Mouse (Mus musculus): Measurements from ENCODE around the gene Ttyh1. TPM values are rescaled to one million over a fixed set of nuclear protein-coding genes. Genes with fewer than 3 reads are reported as not detected.

The Ttyh1 gene
- 162 and 238 TPM in 2 replicates for polyA plus RNA-seq (2012; ENCODE audit: insufficient read depth, insufficient read length, low replicate concordance, missing spikeins)

GRCm38 (mm10) chr7:4119344-4119902 is at the start of gene Ttyh1:
TSS of gene Ttyh1 (plus strand) at chr7:4119408.
- TF ChIP-seq POLR2A (IDR thresholded peaks at IDR 0.05; ENCODE audit: insufficient read depth, low read depth, low read length) (peak; percentile 37; the same call in 1 of the 2 replicates), CTCF (IDR thresholded peaks at IDR 0.05; ENCODE audit: insufficient read depth, low read depth, low read length) (peak; percentile 92)
- Histone ChIP-seq H3K4me1 (ENCODE audit: control insufficient read depth, insufficient read depth, low read length) (peaks cover 19% of the 10 kb centered on the region), H3K4me3 (ENCODE audit: insufficient read depth, low read depth, low read length) (peak within 1 kb of the TSS; percentile 80), H3K27ac (ENCODE audit: insufficient read depth, low read depth, low read length) (peak within 1 kb of the TSS; percentile 97)
- 1% methylated on average over 36 of the region's 37 CpGs for WGBS

DNA sequence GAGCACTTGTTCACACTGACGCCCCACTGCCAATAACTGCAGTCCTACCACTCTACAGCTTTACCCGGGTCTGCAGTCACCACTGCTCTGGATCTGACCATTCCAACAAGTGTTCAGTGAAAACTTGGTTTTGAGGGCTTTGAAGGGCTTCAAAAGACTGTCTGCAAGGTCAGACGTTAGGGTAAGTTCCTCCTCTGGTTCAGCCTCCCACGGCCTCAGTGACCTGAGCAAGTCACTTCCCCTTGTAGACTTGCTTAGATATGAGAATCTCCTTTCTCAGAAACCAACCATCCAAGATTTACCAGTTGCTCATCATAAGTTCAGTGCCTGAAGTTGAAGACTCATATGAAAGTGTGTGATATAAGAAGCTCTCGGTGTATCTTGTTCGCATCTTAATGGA is 48.1 kb upstream of the Ttyh1 start:
- H3K4me3 ChIP-seq (ENCODE audit: insufficient read depth, low read depth, low read length) = no peak overlapping the region
- TF ChIP-seq CTCF (IDR thresholded peaks at IDR 0.05; ENCODE audit: insufficient read depth, low read depth, low read length) (no peak), POLR2A (IDR thresholded peaks at IDR 0.05; ENCODE audit: insufficient read depth, low read depth, low read length) (no peak)
- no peak overlapping the region for H3K27ac ChIP-seq (ENCODE audit: insufficient read depth, low read depth, low read length)
- WGBS = 91% methylated on average over 6 of the region's 6 CpGs
- no peaks in the 10 kb centered on the region for H3K4me1 ChIP-seq (ENCODE audit: control insufficient read depth, insufficient read depth, low read length)

DNA sequence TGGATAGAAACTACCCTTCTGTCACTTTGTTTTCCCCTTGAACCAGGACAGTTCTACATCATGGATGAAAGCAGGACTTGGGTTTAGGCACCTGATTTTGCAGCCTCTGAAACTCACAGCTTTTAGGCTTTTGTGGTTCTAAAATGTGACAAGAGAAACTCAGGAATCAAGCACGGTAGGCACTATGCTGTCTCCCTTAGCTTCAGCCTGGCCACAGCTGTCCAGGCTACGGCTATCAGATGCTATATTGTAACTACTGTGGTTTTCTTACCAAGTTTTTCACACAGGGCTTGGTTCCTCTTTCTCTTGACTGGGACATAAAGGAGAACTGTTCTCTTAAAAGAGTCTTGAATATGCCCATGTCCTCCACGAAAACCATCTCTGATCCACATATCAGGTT is 46.1 kb upstream of the Ttyh1 start:
- no peak overlapping the region for H3K27ac ChIP-seq (ENCODE audit: insufficient read depth, low read depth, low read length)
- no peak for TF ChIP-seq CTCF (IDR thresholded peaks at IDR 0.05; ENCODE audit: insufficient read depth, low read depth, low read length)
- no peak for TF ChIP-seq POLR2A (IDR thresholded peaks at IDR 0.05; ENCODE audit: insufficient read depth, low read depth, low read length)
- no peaks in the 10 kb centered on the region for H3K4me1 ChIP-seq (ENCODE audit: control insufficient read depth, insufficient read depth, low read length)
- 83% methylated on average over 3 of the region's 3 CpGs for WGBS
- H3K4me3 ChIP-seq (ENCODE audit: insufficient read depth, low read depth, low read length) = no peak overlapping the region

DNA sequence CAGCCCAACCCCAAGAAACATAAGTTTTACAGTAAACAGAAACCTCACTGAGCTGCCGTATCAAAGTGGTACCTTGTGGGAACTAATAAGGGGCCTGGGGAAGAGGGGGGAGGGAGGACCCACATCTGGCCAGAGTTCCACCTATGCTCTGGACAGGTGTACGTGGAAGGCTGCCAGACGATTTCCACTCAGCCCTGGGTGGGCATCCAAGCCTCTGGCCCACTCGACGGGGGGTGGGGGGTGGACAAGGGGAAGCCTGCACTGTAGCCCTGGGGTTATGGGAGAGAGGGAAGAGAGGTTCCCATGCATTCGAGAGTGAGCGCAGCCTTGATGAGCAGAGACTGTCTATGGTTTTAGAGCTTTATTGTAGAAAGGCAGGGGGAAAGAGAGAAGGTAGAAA is 39.7 kb upstream of the Ttyh1 start:
- H3K27ac ChIP-seq (ENCODE audit: insufficient read depth, low read depth, low read length) = no peak overlapping the region
- H3K4me3 ChIP-seq (ENCODE audit: insufficient read depth, low read depth, low read length) = no peak overlapping the region
- H3K4me1 ChIP-seq (ENCODE audit: control insufficient read depth, insufficient read depth, low read length) = no peaks in the 10 kb centered on the region
- no peak for TF ChIP-seq POLR2A (IDR thresholded peaks at IDR 0.05; ENCODE audit: insufficient read depth, low read depth, low read length)
- no peak for TF ChIP-seq CTCF (IDR thresholded peaks at IDR 0.05; ENCODE audit: insufficient read depth, low read depth, low read length)
- 91% methylated on average over 7 of the region's 7 CpGs for WGBS

- WGBS = 91% methylated on average over 4 of the region's 4 CpGs
- no peak overlapping the region for H3K4me3 ChIP-seq (ENCODE audit: insufficient read depth, low read depth, low read length)
- H3K27ac ChIP-seq (ENCODE audit: insufficient read depth, low read depth, low read length) = no peak overlapping the region
- TF ChIP-seq CTCF (IDR thresholded peaks at IDR 0.05; ENCODE audit: insufficient read depth, low read depth, low read length) (no peak), POLR2A (IDR thresholded peaks at IDR 0.05; ENCODE audit: insufficient read depth, low read depth, low read length) (no peak)
- H3K4me1 ChIP-seq (ENCODE audit: control insufficient read depth, insufficient read depth, low read length) = no peaks in the 10 kb centered on the region
These were observed 38.7 kb upstream of the Ttyh1 start for GRCm38 (mm10) chr7:4080552-4080951.

- TF ChIP-seq POLR2A (IDR thresholded peaks at IDR 0.05; ENCODE audit: insufficient read depth, low read depth, low read length) (no peak), CTCF (IDR thresholded peaks at IDR 0.05; ENCODE audit: insufficient read depth, low read depth, low read length) (no peak)
- no peak overlapping the region for H3K27ac ChIP-seq (ENCODE audit: insufficient read depth, low read depth, low read length)
- no peaks in the 10 kb centered on the region for H3K4me1 ChIP-seq (ENCODE audit: control insufficient read depth, insufficient read depth, low read length)
- no peak overlapping the region for H3K4me3 ChIP-seq (ENCODE audit: insufficient read depth, low read depth, low read length)
These were observed 37.5 kb upstream of the Ttyh1 start for GRCm38 (mm10) chr7:4081706-4082105.

- H3K27ac ChIP-seq (ENCODE audit: insufficient read depth, low read depth, low read length) = no peak overlapping the region
- no peak overlapping the region for H3K4me3 ChIP-seq (ENCODE audit: insufficient read depth, low read depth, low read length)
- no peak for TF ChIP-seq POLR2A (IDR thresholded peaks at IDR 0.05; ENCODE audit: insufficient read depth, low read depth, low read length)
- TF ChIP-seq CTCF (IDR thresholded peaks at IDR 0.05; ENCODE audit: insufficient read depth, low read depth, low read length) = no peak
- H3K4me1 ChIP-seq (ENCODE audit: control insufficient read depth, insufficient read depth, low read length) = no peaks in the 10 kb centered on the region; the same call in 1 of the 2 replicates
- WGBS = 42% methylated on average over 2 of the region's 2 CpGs
These were observed 36.4 kb upstream of the Ttyh1 start for GRCm38 (mm10) chr7:4082804-4083203.

DNA sequence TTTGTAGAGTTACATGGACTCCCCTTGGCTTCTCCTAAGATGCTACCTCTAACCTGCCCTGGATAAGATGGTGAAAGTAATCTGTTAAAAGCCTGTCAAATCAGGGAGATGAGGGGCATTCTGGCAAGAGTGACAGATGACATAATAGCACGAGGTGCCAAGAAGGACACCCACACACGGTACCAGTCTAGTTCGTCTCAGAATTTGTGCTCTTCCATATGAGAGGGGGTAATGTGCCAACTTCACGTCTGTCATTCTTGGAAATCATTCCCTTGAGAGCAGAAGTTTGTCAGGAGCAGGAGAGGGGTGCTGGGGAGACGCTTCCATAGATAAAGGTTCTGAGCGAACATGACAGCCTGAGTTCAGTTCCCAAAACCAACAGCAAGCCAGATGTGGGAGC is 35.0 kb upstream of the Ttyh1 start:
- Histone ChIP-seq H3K4me3 (ENCODE audit: insufficient read depth, low read depth, low read length) (no peak overlapping the region), H3K4me1 (ENCODE audit: control insufficient read depth, insufficient read depth, low read length) (no peaks in the 10 kb centered on the region; the same call in 1 of the 2 replicates), H3K27ac (ENCODE audit: insufficient read depth, low read depth, low read length) (no peak overlapping the region)
- 79% methylated on average over 6 of the region's 6 CpGs for WGBS
- TF ChIP-seq POLR2A (IDR thresholded peaks at IDR 0.05; ENCODE audit: insufficient read depth, low read depth, low read length) (no peak), CTCF (IDR thresholded peaks at IDR 0.05; ENCODE audit: insufficient read depth, low read depth, low read length) (no peak)

GRCm38 (mm10) chr7:4085562-4085961 is 33.6 kb upstream of the Ttyh1 start:
- peaks cover 3% of the 10 kb centered on the region; the same call in 1 of the 2 replicates for H3K4me1 ChIP-seq (ENCODE audit: control insufficient read depth, insufficient read depth, low read length)
- TF ChIP-seq POLR2A (IDR thresholded peaks at IDR 0.05; ENCODE audit: insufficient read depth, low read depth, low read length) = no peak
- no peak for TF ChIP-seq CTCF (IDR thresholded peaks at IDR 0.05; ENCODE audit: insufficient read depth, low read depth, low read length)

More at GRCm38 (mm10) chr7:4085562-4085961, 33.6 kb upstream of the Ttyh1 start:
- H3K4me3 ChIP-seq (ENCODE audit: insufficient read depth, low read depth, low read length) = no peak overlapping the region
- H3K27ac ChIP-seq (ENCODE audit: insufficient read depth, low read depth, low read length) = no peak overlapping the region
